In genomic region chr7:101594969-101595368, GRCm38 (mm10) we compare ENCODE assay signal across 18 mouse cellular contexts. TPM values are rescaled to one million over a fixed set of nuclear protein-coding genes. Genes with fewer than 3 reads are reported as not detected.
"Had no signal": no experiment of that assay in that cellular context is flagged by ENCODE, and none has a peak within 500 bp of the region (broad histone marks: within the 10 kb centered on the region; RNA-seq: fewer than 3 reads in every experiment).

No protein-coding gene starts in this region.

- H3K4me3 ChIP-seq: midbrain, embryonic 10.5 days; midbrain, embryonic 12.5 days; myocyte; neural tube, embryonic 12.5 days; stomach, embryonic 15.5 days had no signal

- H3K9me3 ChIP-seq: midbrain, embryonic 10.5 days; midbrain, embryonic 12.5 days; neural tube, embryonic 12.5 days; stomach, embryonic 15.5 days had no signal

- H3K27me3 ChIP-seq: midbrain, embryonic 12.5 days; neural tube, embryonic 12.5 days; stomach, embryonic 15.5 days had no signal

- H3K36me3 ChIP-seq: midbrain, embryonic 10.5 days; midbrain, embryonic 12.5 days; neural tube, embryonic 12.5 days; stomach, embryonic 15.5 days had no signal

- DNase-seq: lung, adult 18-20 months; lung, embryonic 14.5 days; lung, postnatal 10 days; lung, postnatal 4 days; midbrain, embryonic 14.5 days; right cerebral cortex, postnatal 14 days; thymus, adult 2 months; thymus, postnatal 25 days; thymus, postnatal 4 days had no signal

- H3K4me2 ChIP-seq: lung, embryonic 14.5 days; midbrain, embryonic 12.5 days; neural tube, embryonic 12.5 days; stomach, embryonic 15.5 days had no signal

- H3K9ac ChIP-seq: lung, embryonic 14.5 days; midbrain, embryonic 12.5 days; neural tube, embryonic 12.5 days; stomach, embryonic 15.5 days had no signal

- ATAC-seq: midbrain, embryonic 16.5 days had no signal

- H3K27ac ChIP-seq: midbrain, embryonic 10.5 days; midbrain, embryonic 12.5 days; neural tube, embryonic 12.5 days; stomach, embryonic 15.5 days; stomach, postnatal 0 days had no signal

- H3K4me1 ChIP-seq: midbrain, embryonic 10.5 days; midbrain, embryonic 12.5 days; neural tube, embryonic 12.5 days; stomach, embryonic 15.5 days had no signal

RNA-seq across cellular contexts. Expression of gene Art2b, which starts 9.6 kb away (rescaled TPM):
- polyA plus RNA-seq: lung, embryonic 14.5 days; lung, embryonic 16.5 days; midbrain, embryonic 10.5 days; midbrain, embryonic 12.5 days; midbrain, embryonic 14.5 days; midbrain, embryonic 16.5 days; myocyte; neural tube, embryonic 12.5 days; neural tube, embryonic 14.5 days; stomach, embryonic 15.5 days; stomach, postnatal 0 days had no signal
